Mouse (Mus musculus) gastrocnemius, adult 18-20 months (tissue): Measurements from ENCODE around the gene Tdp2. TPM values are rescaled to one million over a fixed set of nuclear protein-coding genes. Genes with fewer than 3 reads are reported as not detected.

ENCODE experiments used
- DNase-seq: peaks from one replicate; pipeline ENCODE4 v3.0.0; 2021; ENCODE audit warnings: low spot score
- total RNA-seq, 2 experiments: library from RNA; stranded (reverse); gene quantifications; 2 replicates each; pipeline ENCODE4 v1.2.3; 2021

The Tdp2 gene
- total RNA-seq, 2 experiments from 2014 or later: 7.7 to 8.2 TPM

GRCm38 (mm10) chr13:24868233-24868632, 36.8 kb downstream of the Tdp2 start:
- no peak for DNase-seq

DNA sequence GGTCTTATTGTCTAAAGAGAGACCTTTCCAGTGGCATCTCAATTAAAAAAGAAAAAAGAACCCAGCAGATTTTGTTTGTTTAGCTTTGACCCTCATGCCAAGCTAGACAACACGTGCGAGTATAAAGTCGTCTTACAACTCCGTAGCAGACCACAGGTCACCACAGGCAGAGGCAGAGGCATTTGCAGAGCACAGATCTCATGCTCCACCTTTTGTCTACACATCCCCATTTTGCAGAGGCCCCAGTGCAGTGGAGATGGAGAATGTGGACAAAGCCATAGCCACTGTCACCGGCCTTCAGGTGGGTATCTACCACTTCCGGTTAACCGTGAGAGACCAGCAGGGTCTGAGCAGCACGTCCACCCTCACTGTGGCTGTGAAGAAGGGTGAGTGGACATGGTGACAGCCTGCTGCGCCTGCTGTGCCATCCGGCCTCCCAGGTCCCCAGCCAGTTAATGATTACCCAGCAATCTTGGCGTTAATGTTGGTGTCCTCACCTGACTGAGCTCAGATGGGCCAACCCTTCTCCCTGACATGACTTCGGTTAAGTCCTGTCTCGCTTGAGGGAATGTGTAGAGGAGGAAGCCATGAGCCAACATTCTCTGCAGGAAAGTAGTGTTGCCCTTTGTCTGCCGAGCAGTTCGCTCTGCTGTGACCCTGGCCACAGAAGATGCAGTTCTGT, 48.0 kb downstream of the Tdp2 start:
- DNase-seq: no peak

- no peak for DNase-seq
These were observed 48.7 kb downstream of the Tdp2 start for GRCm38 (mm10) chr13:24880208-24880607.

DNA sequence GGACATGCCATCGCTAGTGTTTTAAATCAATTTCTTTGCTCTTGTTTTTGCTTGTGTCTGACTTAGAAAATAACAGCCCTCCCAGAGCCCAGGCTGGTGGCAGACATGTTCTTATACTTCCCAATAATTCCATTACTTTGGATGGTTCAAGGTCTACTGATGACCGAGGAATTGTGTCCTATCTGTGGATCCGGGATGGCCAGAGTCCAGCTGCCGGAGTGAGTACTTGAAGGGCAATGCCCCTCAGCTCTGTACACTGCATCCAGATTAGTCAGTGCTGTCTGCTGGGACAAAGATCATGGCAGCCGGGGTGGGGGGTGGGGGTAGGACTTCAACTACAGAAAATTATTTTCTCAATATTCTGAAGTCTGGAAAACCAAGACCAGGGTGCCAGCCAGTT, 49.2 kb downstream of the Tdp2 start:
- DNase-seq: no peak

- no peak for DNase-seq
These were observed 50.9 kb downstream of the Tdp2 start for GRCm38 (mm10) chr13:24882411-24882810.

GRCm38 (mm10) chr13:24889554-24889953, 58.1 kb downstream of the Tdp2 start:
- no peak for DNase-seq

Other genes starting within 250 kb of the Tdp2 start
- 1 to 10 TPM; 2.9 to 5.2 TPM for gene Ripor2, start 249.5 kb upstream of the Tdp2 start, total RNA-seq
- not detected for gene Armh2, start 90.4 kb upstream of the Tdp2 start, total RNA-seq
- gene Gmnn, start 69.8 kb upstream of the Tdp2 start, total RNA-seq: 1 to 10 TPM; 4.1 to 4.2 TPM
- 10 to 100 TPM; 46.5 to 55.2 TPM for gene BC005537, start 30.0 kb upstream of the Tdp2 start, total RNA-seq
- gene Acot13, start 139 bp upstream of the Tdp2 start, total RNA-seq: 100 to 1,000 TPM; 153 TPM
- gene D130043K22Rik, start 13.5 kb downstream of the Tdp2 start, total RNA-seq: not detected
- 1 to 10 TPM; 7.9 to 8.3 TPM for gene Aldh5a1, start 106.0 kb downstream of the Tdp2 start, total RNA-seq
- gene Gpld1, start 111.5 kb downstream of the Tdp2 start, total RNA-seq: under 1 TPM; 0.84 to 0.95 TPM
- gene Mrs2, start 188.7 kb downstream of the Tdp2 start, total RNA-seq: 10 to 100 TPM; 35.7 to 37.5 TPM
- under 1 TPM; 0.23 to 0.43 TPM for gene Dcdc2a, start 224.3 kb downstream of the Tdp2 start, total RNA-seq